Mouse (Mus musculus): ENCODE measurements around the gene Serpinb1c. TPM values are rescaled to one million over a fixed set of nuclear protein-coding genes. Genes with fewer than 3 reads are reported as not detected.

Gene Serpinb1c
- total and polyA plus RNA-seq, 3 experiments, result not detected

GRCm38 (mm10) chr13:32846221-32846620, 51.8 kb downstream of the Serpinb1c start:
- Histone ChIP-seq H3K4me3 (ENCODE audit: control insufficient read depth in 1 of 2, insufficient read depth in 1 of 2, low read depth in 2 of 2, low read length in 2 of 2) (no peak overlapping the region), H3K4me1 (ENCODE audit: control insufficient read depth in 1 of 2, insufficient read depth in 2 of 2, low read length in 2 of 2) (peaks cover 10 to 25% of the 10 kb centered on the region in 2 experiments), H3K27ac (ENCODE audit: control insufficient read depth, low read depth, low read length) (no peak overlapping the region), H3K79me2 (ENCODE audit: control insufficient read depth, insufficient read depth, low read length, poor library complexity) (no peaks in the 10 kb centered on the region), H3K27me3 (ENCODE audit: control insufficient read depth in 1 of 2, insufficient read depth in 2 of 2, low read length in 2 of 2) (no peaks in the 10 kb centered on the region), H3K36me3 (ENCODE audit: control insufficient read depth in 1 of 2, insufficient read depth in 2 of 2, low read length in 2 of 2) (peaks cover 0 to 9% of the 10 kb centered on the region in 2 experiments; a peak in 2 of 4 replicates), H3K9ac (ENCODE audit: control insufficient read depth, low read depth, low read length, poor library complexity, severe bottlenecking) (no peak overlapping the region), H3K9me3 (replicated peaks; ENCODE audit: insufficient read depth, low read length) (no peaks in the 10 kb centered on the region)
- DNase-seq (ENCODE audit: low read depth, low spot score), result no peak
- TF ChIP-seq UBTF (IDR thresholded peaks at IDR 0.05; ENCODE audit: borderline replicate concordance, insufficient read depth, low read depth, low read length), result no peak
- TF ChIP-seq POLR2AphosphoS2 (IDR thresholded peaks at IDR 0.05; ENCODE audit: low read length), result no peak
- TF ChIP-seq SIN3A (IDR thresholded peaks at IDR 0.05; ENCODE audit: low read length), result no peak
- TF ChIP-seq ZC3H11A (IDR thresholded peaks at IDR 0.05; ENCODE audit: low read depth, low read length), result no peak
- TF ChIP-seq MAX (IDR thresholded peaks at IDR 0.05; ENCODE audit: low read length), result no peak
- no peak for TF ChIP-seq RCOR1 (IDR thresholded peaks at IDR 0.05; ENCODE audit: low read depth, low read length)
- TF ChIP-seq ZNF384 (IDR thresholded peaks at IDR 0.05; ENCODE audit: low read depth, low read length), result no peak
- no peak for TF ChIP-seq KAT2A (conservative IDR thresholded peaks at IDR 0.05; ENCODE audit: low read depth, low read length)
- no peak for TF ChIP-seq EP300 (IDR thresholded peaks at IDR 0.05; ENCODE audit: low read depth in 1 of 2, low read length in 2 of 2)
- no peak for TF ChIP-seq MYC (IDR thresholded peaks at IDR 0.05; ENCODE audit: low read depth, low read length)
- TF ChIP-seq TBP (IDR thresholded peaks at IDR 0.05; ENCODE audit: low read depth, low read length), result no peak

GRCm38 (mm10) chr13:32841349-32841748, 56.7 kb downstream of the Serpinb1c start:
- no peak for TF ChIP-seq JUND (IDR thresholded peaks at IDR 0.05; ENCODE audit: low read depth, low read length)
- TF ChIP-seq MEF2A (IDR thresholded peaks at IDR 0.05; ENCODE audit: extremely low read depth, insufficient replicate concordance, low read depth, low read length, poor library complexity, severe bottlenecking), result no peak
- TF ChIP-seq GABPA (IDR thresholded peaks at IDR 0.05; ENCODE audit: low read depth, low read length), result no peak
- no peak for TF ChIP-seq MAX (IDR thresholded peaks at IDR 0.05; ENCODE audit: low read length)
- TF ChIP-seq E2F4 (IDR thresholded peaks at IDR 0.05; ENCODE audit: borderline replicate concordance, low read depth, low read length), result no peak
- no peak for TF ChIP-seq ZMIZ1 (IDR thresholded peaks at IDR 0.05; ENCODE audit: low read depth, low read length)
- DNase-seq (ENCODE audit: low read depth, low spot score), result no peak
- no peaks in the 10 kb centered on the region for H3K9me3 ChIP-seq (replicated peaks; ENCODE audit: insufficient read depth, low read length)
- H3K36me3 ChIP-seq (ENCODE audit: control insufficient read depth in 1 of 2, insufficient read depth in 2 of 2, low read length in 2 of 2), result no peaks in the 10 kb centered on the region; a peak in 1 of 4 replicates
- no peaks in the 10 kb centered on the region for H3K79me2 ChIP-seq (ENCODE audit: control insufficient read depth, insufficient read depth, low read length, poor library complexity)
- H3K4me1 ChIP-seq (ENCODE audit: control insufficient read depth in 1 of 2, insufficient read depth in 2 of 2, low read length in 2 of 2), result no peaks in the 10 kb centered on the region
- H3K4me3 ChIP-seq (ENCODE audit: control insufficient read depth in 1 of 2, insufficient read depth in 1 of 2, low read depth in 2 of 2, low read length in 2 of 2), result no peak overlapping the region
- no peaks in the 10 kb centered on the region for H3K27me3 ChIP-seq (ENCODE audit: control insufficient read depth in 1 of 2, insufficient read depth in 2 of 2, low read length in 2 of 2)
- no peak overlapping the region for H3K27ac ChIP-seq (ENCODE audit: control insufficient read depth, low read depth, low read length)
- H3K9ac ChIP-seq (ENCODE audit: control insufficient read depth, low read depth, low read length, poor library complexity, severe bottlenecking), result no peak overlapping the region

Data from MEL (cell line).